Mouse (Mus musculus): ENCODE measurements around the gene Gpld1. TPM values are rescaled to one million over a fixed set of nuclear protein-coding genes. Genes with fewer than 3 reads are reported as not detected.

Gene Gpld1
- polyA plus RNA-seq, 1 experiment from 2014 or later: 1.4 TPM

DNA sequence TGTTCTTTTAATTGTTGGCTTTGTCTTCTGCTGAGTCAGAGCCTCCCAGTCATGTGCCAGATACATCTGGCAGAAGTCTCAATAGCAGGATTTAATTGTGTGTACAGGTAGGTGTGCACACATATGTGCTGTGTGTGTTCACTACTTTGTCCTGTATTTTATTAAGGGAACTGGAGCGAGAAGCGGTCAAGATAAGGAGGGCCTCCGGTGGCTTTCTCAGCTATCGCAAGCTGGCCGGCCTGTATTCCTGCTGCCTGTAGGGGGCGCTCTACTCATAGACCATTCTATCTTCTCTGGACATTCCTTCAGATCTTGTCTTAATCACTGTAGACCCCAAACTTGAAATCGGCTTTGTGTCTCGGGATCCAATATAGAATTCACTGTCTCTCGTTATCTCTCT lies 4.3 kb upstream of the Gpld1 start:
- 38% methylated on average over 9 of the region's 9 CpGs for WGBS
- Histone ChIP-seq H3K27ac (ENCODE audit: low read length) (no peak overlapping the region), H3K4me3 (replicated peaks; ENCODE audit: low read length) (no peak overlapping the region), H3K9me3 (ENCODE audit: control insufficient read depth, low read length) (no peaks in the 10 kb centered on the region), H3K4me1 (replicated peaks; ENCODE audit: control insufficient read depth, insufficient read depth, low read length) (peaks cover 13% of the 10 kb centered on the region), H3K36me3 (ENCODE audit: control insufficient read depth, insufficient read depth) (no peaks in the 10 kb centered on the region), H3K4me2 (ENCODE audit: low read length) (no peak overlapping the region), H3K9ac (replicated peaks; ENCODE audit: low read depth, low read length) (no peak overlapping the region), H3K27me3 (replicated peaks; ENCODE audit: control insufficient read depth, insufficient read depth, low read length) (no peaks in the 10 kb centered on the region)
- ATAC-seq: no peak

GRCm38 (mm10) chr13:24939472-24939871 lies 3.5 kb upstream of the Gpld1 start:
- Histone ChIP-seq H3K4me3 (replicated peaks; ENCODE audit: low read length) (no peak overlapping the region), H3K4me1 (replicated peaks; ENCODE audit: control insufficient read depth, insufficient read depth, low read length) (peaks cover 13% of the 10 kb centered on the region), H3K27me3 (replicated peaks; ENCODE audit: control insufficient read depth, insufficient read depth, low read length) (no peaks in the 10 kb centered on the region), H3K27ac (ENCODE audit: low read length) (no peak overlapping the region), H3K9me3 (ENCODE audit: control insufficient read depth, low read length) (no peaks in the 10 kb centered on the region), H3K36me3 (ENCODE audit: control insufficient read depth, insufficient read depth) (no peaks in the 10 kb centered on the region), H3K9ac (replicated peaks; ENCODE audit: low read depth, low read length) (no peak overlapping the region), H3K4me2 (ENCODE audit: low read length) (no peak overlapping the region)
- WGBS: 86% methylated on average over 9 of the region's 9 CpGs
- no peak for ATAC-seq

GRCm38 (mm10) chr13:24943303-24943702 lies 351 bp downstream of the Gpld1 start:
- H3K9ac ChIP-seq (replicated peaks; ENCODE audit: low read depth, low read length): no peak overlapping the region
- peaks cover 2% of the 10 kb centered on the region; the same call in 1 of the 2 replicates for H3K4me1 ChIP-seq (replicated peaks; ENCODE audit: control insufficient read depth, insufficient read depth, low read length)
- ATAC-seq: no peak
- H3K9me3 ChIP-seq (ENCODE audit: control insufficient read depth, low read length): no peaks in the 10 kb centered on the region
- H3K27me3 ChIP-seq (replicated peaks; ENCODE audit: control insufficient read depth, insufficient read depth, low read length): no peaks in the 10 kb centered on the region
- H3K36me3 ChIP-seq (ENCODE audit: control insufficient read depth, insufficient read depth): no peaks in the 10 kb centered on the region
- no peak overlapping the region for H3K4me2 ChIP-seq (ENCODE audit: low read length)
- H3K4me3 ChIP-seq (replicated peaks; ENCODE audit: low read length): no peak overlapping the region
- WGBS: 84% methylated on average over 8 of the region's 8 CpGs
- H3K27ac ChIP-seq (ENCODE audit: low read length): no peak overlapping the region

GRCm38 (mm10) chr13:24945567-24945966 lies 2.6 kb downstream of the Gpld1 start:
- H3K4me2 ChIP-seq (ENCODE audit: low read length): no peak overlapping the region
- no peak overlapping the region for H3K27ac ChIP-seq (ENCODE audit: low read length)
- no peaks in the 10 kb centered on the region for H3K27me3 ChIP-seq (replicated peaks; ENCODE audit: control insufficient read depth, insufficient read depth, low read length)
- H3K9me3 ChIP-seq (ENCODE audit: control insufficient read depth, low read length): no peaks in the 10 kb centered on the region
- no peak overlapping the region for H3K9ac ChIP-seq (replicated peaks; ENCODE audit: low read depth, low read length)
- H3K36me3 ChIP-seq (ENCODE audit: control insufficient read depth, insufficient read depth): no peaks in the 10 kb centered on the region
- WGBS: 9% methylated on average over 4 of the region's 4 CpGs
- H3K4me3 ChIP-seq (replicated peaks; ENCODE audit: low read length): no peak overlapping the region
- peak; percentile 49; the same call in 1 of the 2 replicates for ATAC-seq
- peaks cover 2% of the 10 kb centered on the region; the same call in 1 of the 2 replicates for H3K4me1 ChIP-seq (replicated peaks; ENCODE audit: control insufficient read depth, insufficient read depth, low read length)

GRCm38 (mm10) chr13:24947158-24947557 lies 4.2 kb downstream of the Gpld1 start:
- Histone ChIP-seq H3K9ac (replicated peaks; ENCODE audit: low read depth, low read length) (no peak overlapping the region), H3K36me3 (ENCODE audit: control insufficient read depth, insufficient read depth) (no peaks in the 10 kb centered on the region), H3K27ac (ENCODE audit: low read length) (no peak overlapping the region), H3K4me3 (replicated peaks; ENCODE audit: low read length) (no peak overlapping the region), H3K27me3 (replicated peaks; ENCODE audit: control insufficient read depth, insufficient read depth, low read length) (no peaks in the 10 kb centered on the region), H3K4me2 (ENCODE audit: low read length) (no peak overlapping the region), H3K4me1 (replicated peaks; ENCODE audit: control insufficient read depth, insufficient read depth, low read length) (peaks cover 2% of the 10 kb centered on the region; the same call in 1 of the 2 replicates), H3K9me3 (ENCODE audit: control insufficient read depth, low read length) (no peaks in the 10 kb centered on the region)
- 90% methylated on average over 5 of the region's 5 CpGs for WGBS
- no peak for ATAC-seq

- no peak overlapping the region for H3K27ac ChIP-seq (ENCODE audit: low read length)
- no peak overlapping the region for H3K9ac ChIP-seq (replicated peaks; ENCODE audit: low read depth, low read length)
- ATAC-seq: no peak
- H3K4me1 ChIP-seq (replicated peaks; ENCODE audit: control insufficient read depth, insufficient read depth, low read length): no peaks in the 10 kb centered on the region; the same call in 1 of the 2 replicates
- H3K9me3 ChIP-seq (ENCODE audit: control insufficient read depth, low read length): no peaks in the 10 kb centered on the region
- no peaks in the 10 kb centered on the region for H3K36me3 ChIP-seq (ENCODE audit: control insufficient read depth, insufficient read depth)
- no peak overlapping the region for H3K4me2 ChIP-seq (ENCODE audit: low read length)
- H3K27me3 ChIP-seq (replicated peaks; ENCODE audit: control insufficient read depth, insufficient read depth, low read length): no peaks in the 10 kb centered on the region
- 93% methylated on average over 6 of the region's 6 CpGs for WGBS
- H3K4me3 ChIP-seq (replicated peaks; ENCODE audit: low read length): no peak overlapping the region
Observed at GRCm38 (mm10) chr13:24948870-24949269, 5.9 kb downstream of the Gpld1 start.

DNA sequence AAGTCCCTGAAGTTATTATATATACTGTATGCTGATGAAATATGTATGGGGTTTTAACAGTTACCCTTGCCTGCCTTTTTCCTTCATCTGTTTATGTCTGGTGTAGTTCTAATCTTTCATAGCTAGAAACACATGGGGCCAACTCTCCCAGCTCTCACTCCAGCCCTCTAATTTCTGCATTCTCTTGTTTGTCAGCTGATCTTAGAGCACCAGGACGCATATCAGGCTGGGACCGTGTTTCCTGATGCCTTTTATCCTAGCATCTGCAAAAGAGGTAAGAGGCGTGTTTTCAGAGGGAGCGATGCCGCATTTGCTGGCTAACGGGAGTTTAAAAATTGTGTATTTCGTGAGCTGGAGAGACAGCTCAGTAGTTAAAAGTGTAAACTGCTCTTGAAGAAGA lies 9.7 kb downstream of the Gpld1 start:
- H3K4me3 ChIP-seq (replicated peaks; ENCODE audit: low read length): no peak overlapping the region
- H3K27me3 ChIP-seq (replicated peaks; ENCODE audit: control insufficient read depth, insufficient read depth, low read length): no peaks in the 10 kb centered on the region
- H3K27ac ChIP-seq (ENCODE audit: low read length): no peak overlapping the region
- H3K4me1 ChIP-seq (replicated peaks; ENCODE audit: control insufficient read depth, insufficient read depth, low read length): no peaks in the 10 kb centered on the region
- H3K9ac ChIP-seq (replicated peaks; ENCODE audit: low read depth, low read length): no peak overlapping the region
- 84% methylated on average over 7 of the region's 7 CpGs for WGBS
- ATAC-seq: no peak
- no peaks in the 10 kb centered on the region for H3K9me3 ChIP-seq (ENCODE audit: control insufficient read depth, low read length)
- no peaks in the 10 kb centered on the region for H3K36me3 ChIP-seq (ENCODE audit: control insufficient read depth, insufficient read depth)
- H3K4me2 ChIP-seq (ENCODE audit: low read length): no peak overlapping the region

DNA sequence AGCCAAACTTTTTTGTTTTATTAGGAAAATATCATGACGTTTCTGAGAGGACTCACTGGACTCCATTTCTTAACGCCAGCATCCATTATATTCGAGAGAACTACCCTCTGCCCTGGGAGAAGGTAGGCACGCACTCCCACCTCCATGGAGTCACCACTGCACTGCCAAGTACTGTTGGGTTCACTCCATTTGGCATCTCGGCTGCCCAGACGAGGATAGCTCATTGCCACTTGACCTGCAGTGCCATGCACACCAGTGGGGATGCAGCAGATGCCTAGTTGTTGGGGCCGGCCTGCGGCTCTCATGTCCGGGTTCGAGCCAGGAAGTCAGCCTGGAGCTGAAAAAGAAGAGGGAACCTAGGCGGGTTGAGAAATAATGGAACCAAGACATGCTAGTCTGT lies 12.1 kb downstream of the Gpld1 start:
- Histone ChIP-seq H3K4me3 (replicated peaks; ENCODE audit: low read length) (no peak overlapping the region), H3K9me3 (ENCODE audit: control insufficient read depth, low read length) (no peaks in the 10 kb centered on the region), H3K27ac (ENCODE audit: low read length) (no peak overlapping the region), H3K9ac (replicated peaks; ENCODE audit: low read depth, low read length) (no peak overlapping the region), H3K4me1 (replicated peaks; ENCODE audit: control insufficient read depth, insufficient read depth, low read length) (no peaks in the 10 kb centered on the region), H3K36me3 (ENCODE audit: control insufficient read depth, insufficient read depth) (no peaks in the 10 kb centered on the region), H3K27me3 (replicated peaks; ENCODE audit: control insufficient read depth, insufficient read depth, low read length) (no peaks in the 10 kb centered on the region), H3K4me2 (ENCODE audit: low read length) (no peak overlapping the region)
- WGBS: 71% methylated on average over 11 of the region's 11 CpGs
- no peak for ATAC-seq

GRCm38 (mm10) chr13:24955500-24955899 lies 12.5 kb downstream of the Gpld1 start:
- no peaks in the 10 kb centered on the region for H3K27me3 ChIP-seq (replicated peaks; ENCODE audit: control insufficient read depth, insufficient read depth, low read length)
- ATAC-seq: no peak
- no peak overlapping the region for H3K4me3 ChIP-seq (replicated peaks; ENCODE audit: low read length)

DNA sequence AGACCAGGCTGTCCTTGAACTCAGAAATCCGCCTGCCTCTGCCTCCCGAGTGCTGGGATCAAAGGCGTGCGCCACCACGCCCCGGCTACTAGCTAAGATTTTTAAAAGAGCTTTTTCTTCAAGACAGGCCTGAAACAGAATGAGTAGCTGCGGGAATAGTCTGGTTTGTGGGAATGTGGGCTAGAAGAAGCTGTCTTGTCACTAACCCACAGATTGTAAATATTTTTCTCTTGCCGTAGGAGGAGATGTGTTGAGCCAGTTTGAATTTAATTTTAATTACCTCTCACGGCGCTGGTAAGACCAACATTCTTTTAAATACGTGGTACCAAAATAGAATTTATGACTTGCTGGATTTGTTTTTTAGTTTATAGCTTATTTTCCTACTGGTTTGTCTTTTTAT lies 15.7 kb downstream of the Gpld1 start:
- no peaks in the 10 kb centered on the region for H3K36me3 ChIP-seq (ENCODE audit: control insufficient read depth, insufficient read depth)
- WGBS: 93% methylated on average over 11 of the region's 11 CpGs
- H3K4me2 ChIP-seq (ENCODE audit: low read length): no peak overlapping the region
- H3K4me3 ChIP-seq (replicated peaks; ENCODE audit: low read length): no peak overlapping the region
- no peak for ATAC-seq
- no peak overlapping the region for H3K9ac ChIP-seq (replicated peaks; ENCODE audit: low read depth, low read length)
- H3K9me3 ChIP-seq (ENCODE audit: control insufficient read depth, low read length): no peaks in the 10 kb centered on the region
- H3K27me3 ChIP-seq (replicated peaks; ENCODE audit: control insufficient read depth, insufficient read depth, low read length): no peaks in the 10 kb centered on the region
- no peak overlapping the region for H3K27ac ChIP-seq (ENCODE audit: low read length)
- no peaks in the 10 kb centered on the region for H3K4me1 ChIP-seq (replicated peaks; ENCODE audit: control insufficient read depth, insufficient read depth, low read length)

More at GRCm38 (mm10) chr13:24955500-24955899, 12.5 kb downstream of the Gpld1 start:
- no peaks in the 10 kb centered on the region for H3K9me3 ChIP-seq (ENCODE audit: control insufficient read depth, low read length)
- H3K36me3 ChIP-seq (ENCODE audit: control insufficient read depth, insufficient read depth): no peaks in the 10 kb centered on the region
- no peaks in the 10 kb centered on the region for H3K4me1 ChIP-seq (replicated peaks; ENCODE audit: control insufficient read depth, insufficient read depth, low read length)
- no peak overlapping the region for H3K9ac ChIP-seq (replicated peaks; ENCODE audit: low read depth, low read length)
- H3K27ac ChIP-seq (ENCODE audit: low read length): no peak overlapping the region
- WGBS: 21% methylated on average over 10 of the region's 10 CpGs
- H3K4me2 ChIP-seq (ENCODE audit: low read length): no peak overlapping the region

Measured in forebrain, embryonic 16.5 days (tissue).